Mouse (Mus musculus) midbrain, embryonic 16.5 days (tissue): ENCODE results near the gene Brk1. TPM values are rescaled to one million over a fixed set of nuclear protein-coding genes. Genes with fewer than 3 reads are reported as not detected.

Experiments used
- ATAC-seq: fragments of 200-750 bp; cut with Nextera tagmentation; 2 replicates; pipeline ENCODE4 v1.8.0; 2017; ENCODE audit warnings: moderate TSS enrichment
- H3K27ac ChIP-seq: fragments of 300-500 bp; sonication (generic); 2 replicates; pipeline ENCODE4 v1.5.1; 2014; ENCODE audit warnings: mild to moderate bottlenecking, low read length, mixed read lengths
- H3K27me3 ChIP-seq: fragments of 300-500 bp; sonication (generic); 2 replicates; pipeline ENCODE4 v1.6.1; 2014; ENCODE audit warnings: low read depth, low read length, mixed read lengths; ENCODE audit not compliant: control insufficient read depth, insufficient read depth
- H3K36me3 ChIP-seq: fragments of 300-500 bp; sonication (generic); 2 replicates; pipeline ENCODE4 v1.6.1; 2014; ENCODE audit warnings: mild to moderate bottlenecking, low read length, moderate library complexity, mixed read lengths; ENCODE audit not compliant: control insufficient read depth, insufficient read depth
- H3K4me1 ChIP-seq: fragments of 300-500 bp; sonication (generic); 2 replicates; pipeline ENCODE4 v1.6.1; 2014; ENCODE audit warnings: mild to moderate bottlenecking, low read length, mixed read lengths; ENCODE audit not compliant: control insufficient read depth, insufficient read depth
- H3K4me2 ChIP-seq: fragments of 300-500 bp; sonication (generic); 2 replicates; pipeline ENCODE4 v1.6.1; 2014; ENCODE audit warnings: mild to moderate bottlenecking, low read length, mixed read lengths
- H3K4me3 ChIP-seq: fragments of 300-500 bp; sonication (generic); 2 replicates; pipeline ENCODE4 v1.5.1; 2014; ENCODE audit warnings: low read depth, mild to moderate bottlenecking, low read length, moderate library complexity, mixed read lengths
- H3K9ac ChIP-seq: fragments of 300-500 bp; sonication (generic); 2 replicates; pipeline ENCODE4 v1.6.1; 2014; ENCODE audit warnings: low read depth, low read length, mixed read lengths
- H3K9me3 ChIP-seq: fragments of 300-500 bp; sonication (generic); replicated peaks from 2 replicates; pipeline ENCODE4 v1.6.1; 2014; ENCODE audit warnings: mild to moderate bottlenecking, low read length, mixed read lengths; ENCODE audit not compliant: control insufficient read depth, poor library complexity, severe bottlenecking
- WGBS: fragments of 180-500 bp; shearing (Covaris S2); extraction: QIAGEN DNeasy Blood & Tissue Kit; methylation state at CpG from one replicate; pipeline ENCODE4 v1.1.7; 2014; 5-methylcytosine and 5-hydroxymethylcytosine counted together
- polyA plus RNA-seq: library from polyadenylated mRNA; unstranded; fragments of >200 nt; fragmentation: Nextera tagmentation; extraction: Ambion mirVana; gene quantifications from 2 replicates; pipeline ENCODE4 v1.2.1, GENCODE M21; 2015

Brk1 gene
- polyA plus RNA-seq, 1 experiment from 2014 or later = 250 TPM

GRCm38 (mm10) chr6:113661353-113662241, 57.0 kb downstream of the Brk1 start:
- H3K9me3 ChIP-seq = no peaks in the 10 kb centered on the region
- 70% methylated on average over 12 of the region's 12 CpGs for WGBS
- H3K4me2 ChIP-seq = no peak overlapping the region
- no peaks in the 10 kb centered on the region for H3K27me3 ChIP-seq
- no peaks in the 10 kb centered on the region for H3K36me3 ChIP-seq
- H3K27ac ChIP-seq = no peak overlapping the region
- ATAC-seq = no peak
- no peak overlapping the region for H3K9ac ChIP-seq
- no peak overlapping the region for H3K4me3 ChIP-seq
- H3K4me1 ChIP-seq = 0 out of 2 replicates have a peak, but pooled peaks cover 3% of the 10 kb centered on the region

GRCm38 (mm10) chr6:113662964-113663700, 58.6 kb downstream of the Brk1 start:
- ATAC-seq = no peak
- WGBS = 91% methylated on average over 8 of the region's 8 CpGs

GRCm38 (mm10) chr6:113664305-113664704, 59.7 kb downstream of the Brk1 start:
- Histone ChIP-seq H3K27me3 (no peaks in the 10 kb centered on the region), H3K36me3 (no peaks in the 10 kb centered on the region), H3K4me3 (no peak overlapping the region), H3K9me3 (no peaks in the 10 kb centered on the region), H3K4me2 (no peak overlapping the region), H3K4me1 (0 out of 2 replicates have a peak, but pooled peaks cover 3% of the 10 kb centered on the region), H3K27ac (no peak overlapping the region), H3K9ac (no peak overlapping the region)
- ATAC-seq = no peak
- 88% methylated on average over 7 of the region's 7 CpGs for WGBS

More at GRCm38 (mm10) chr6:113662964-113663700, 58.6 kb downstream of the Brk1 start:
- Histone ChIP-seq H3K4me2 (no peak overlapping the region), H3K9me3 (no peaks in the 10 kb centered on the region), H3K9ac (no peak overlapping the region), H3K36me3 (no peaks in the 10 kb centered on the region), H3K27ac (no peak overlapping the region), H3K27me3 (no peaks in the 10 kb centered on the region), H3K4me1 (0 out of 2 replicates have a peak, but pooled peaks cover 3% of the 10 kb centered on the region), H3K4me3 (no peak overlapping the region)

Other genes with a start within 250 kb of the Brk1 start
- 75.5 and 82.2 TPM in 2 replicates for gene Tada3, start 226.9 kb upstream of the Brk1 start, polyA plus RNA-seq
- 442 and 475 TPM in 2 replicates for gene Arpc4, start 226.7 kb upstream of the Brk1 start, polyA plus RNA-seq
- gene Ttll3, start 215.5 kb upstream of the Brk1 start, polyA plus RNA-seq = 13.2 and 15.8 TPM in 2 replicates
- 15.5 and 20.3 TPM in 2 replicates for gene Rpusd3, start 185.4 kb upstream of the Brk1 start, polyA plus RNA-seq
- not detected in 2 replicates for gene Cidec, start 169.0 kb upstream of the Brk1 start, polyA plus RNA-seq
- 96.5 and 96.6 TPM in 2 replicates for gene Jagn1, start 162.2 kb upstream of the Brk1 start, polyA plus RNA-seq
- gene Il17re, start 146.3 kb upstream of the Brk1 start, polyA plus RNA-seq = 0.16 TPM in 1 of 2 replicates, not detected in the other
- gene Il17rc, start 133.3 kb upstream of the Brk1 start, polyA plus RNA-seq = 2.7 and 4.3 TPM in 2 replicates
- 77.7 and 80.5 TPM in 2 replicates for gene Creld1, start 121.5 kb upstream of the Brk1 start, polyA plus RNA-seq
- 13.5 and 14.4 TPM in 2 replicates for gene Prrt3, start 102.8 kb upstream of the Brk1 start, polyA plus RNA-seq
- 112 and 116 TPM in 2 replicates for gene Emc3, start 73.1 kb upstream of the Brk1 start, polyA plus RNA-seq
- 1.4 and 1.8 TPM in 2 replicates for gene Fancd2, start 73.1 kb upstream of the Brk1 start, polyA plus RNA-seq
- not detected in 2 replicates for gene Fancd2os, start 4.1 kb upstream of the Brk1 start, polyA plus RNA-seq
- gene Vhl, start 19.2 kb downstream of the Brk1 start, polyA plus RNA-seq = 70.1 and 77.8 TPM in 2 replicates
- gene Irak2, start 33.7 kb downstream of the Brk1 start, polyA plus RNA-seq = 1.3 and 2.1 TPM in 2 replicates
- 0.89 and 1.1 TPM in 2 replicates for gene Tatdn2, start 92.3 kb downstream of the Brk1 start, polyA plus RNA-seq
- 0.36 and 1.2 TPM in 2 replicates for gene Ghrl, start 115.1 kb downstream of the Brk1 start, polyA plus RNA-seq
- 177 and 184 TPM in 2 replicates for gene Sec13, start 136.0 kb downstream of the Brk1 start, polyA plus RNA-seq